Mouse (Mus musculus) C2C12 (cell line): ENCODE measurements around the gene Trim15.

Experiments
- CEBPB ChIP-seq: IDR thresholded peaks from one replicate; pipeline ENCODE4 v1.6.1; 2011; ENCODE audit warnings: low read depth, mild to moderate bottlenecking, control low read depth, moderate library complexity
- CTCF ChIP-seq: IDR thresholded peaks from one replicate; pipeline ENCODE4 v1.5.1; 2011; ENCODE audit not compliant: control insufficient read depth, insufficient read depth, insufficient read length
- MAX ChIP-seq: IDR thresholded peaks from one replicate; pipeline ENCODE4 v1.6.1; 2011; ENCODE audit warnings: mild to moderate bottlenecking, control low read depth
- MYOD1 ChIP-seq: IDR thresholded peaks from one replicate; pipeline ENCODE4 v1.6.1; 2011; ENCODE audit warnings: low read depth; ENCODE audit not compliant: control insufficient read depth, insufficient read length
- USF1 ChIP-seq: IDR thresholded peaks from one replicate; pipeline ENCODE4 v1.6.1; 2011; ENCODE audit warnings: low read depth, mild to moderate bottlenecking, control low read depth, moderate library complexity

DNA sequence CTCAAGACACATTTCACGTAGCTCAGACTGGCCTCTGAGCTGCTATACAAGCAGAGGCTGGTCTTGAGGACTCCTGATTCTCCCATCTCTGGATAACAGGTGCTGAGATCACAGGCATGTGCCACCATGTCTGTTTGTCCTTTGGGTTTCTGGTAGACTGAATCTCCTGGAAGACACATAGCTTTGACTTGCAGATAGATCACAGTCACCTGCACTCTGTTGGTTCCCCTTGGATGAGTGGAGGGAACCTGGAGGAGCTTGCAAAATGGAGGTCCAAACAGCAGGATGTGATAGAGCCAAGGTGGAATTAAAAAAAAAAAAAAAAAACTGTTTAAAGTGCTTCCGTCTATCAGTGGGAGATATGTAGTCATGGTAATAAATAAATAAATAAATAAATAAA lies 1.8 kb upstream of the Trim15 start:
- TF ChIP-seq CTCF (no peak), USF1 (no peak), MYOD1 (no peak), CEBPB (no peak), MAX (no peak)
